Mouse (Mus musculus): ENCODE results near the gene Hap1. TPM values are rescaled to one million over a fixed set of nuclear protein-coding genes. Genes with fewer than 3 reads are reported as not detected.
A peak's percentile ranks its signal among the peaks of the same experiment; 100 is the strongest.

Gene Hap1
- total and polyA plus RNA-seq, 3 experiments, result 6.6 to 34.8 TPM; not detected in 1

DNA sequence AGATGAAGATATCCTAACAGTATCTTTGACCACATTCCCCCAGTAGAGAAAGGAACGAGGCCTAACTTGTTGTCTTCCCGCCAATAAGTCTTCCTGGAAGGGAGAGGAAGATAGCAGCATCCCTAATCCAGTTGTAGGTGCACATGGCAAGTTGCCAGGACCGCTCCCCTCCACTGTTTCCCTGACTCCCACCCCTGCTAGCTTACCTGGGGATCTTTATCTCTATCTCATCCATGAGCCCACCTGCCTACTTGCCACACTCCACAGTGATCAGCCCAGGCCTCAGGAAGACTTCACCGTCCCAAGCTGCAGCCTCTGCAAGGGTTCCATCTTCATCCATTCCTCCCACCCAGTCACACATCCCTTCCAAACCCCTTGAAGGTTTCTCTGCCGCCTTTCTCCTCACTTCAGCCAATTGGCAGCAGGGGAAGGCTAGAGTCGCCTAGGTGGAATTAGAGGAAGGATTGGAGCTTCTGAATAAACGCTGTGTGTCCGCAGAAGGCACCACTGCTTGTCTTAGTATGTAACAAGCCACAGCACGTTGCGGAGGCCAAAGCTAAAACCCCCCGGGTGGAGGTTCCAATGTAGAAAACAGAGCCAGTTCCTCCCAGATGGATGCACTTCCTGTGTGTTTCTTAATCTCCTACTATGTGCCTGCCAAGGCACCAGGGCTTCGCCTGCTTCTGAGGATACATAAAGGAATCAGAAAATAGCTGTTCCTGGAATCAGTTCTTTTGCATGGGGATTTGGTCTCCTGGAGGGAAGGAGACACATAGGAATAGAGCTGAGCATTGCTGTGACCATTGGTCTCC lies 44.0 kb upstream of the Hap1 start:
- no peak for DNase-seq (ENCODE audit: low read depth, low spot score)
- TF ChIP-seq SIN3A (IDR thresholded peaks at IDR 0.05; ENCODE audit: low read length) (peak; percentile 11; the same call in 1 of the 2 replicates), RAD21 (IDR thresholded peaks at IDR 0.05; ENCODE audit: low read depth, low read length) (no peak), MYB (IDR thresholded peaks at IDR 0.05; ENCODE audit: low read depth, low read length) (no peak), EP300 (IDR thresholded peaks at IDR 0.05; ENCODE audit: low read depth in 1 of 2, low read length in 2 of 2) (0 out of 4 replicates have a peak, but pooled peaks of 1 of the 2 experiments have one; percentile 2), MAX (IDR thresholded peaks at IDR 0.05; ENCODE audit: low read length) (0 out of 2 replicates have a peak, but pooled peaks have one; percentile 20), HCFC1 (IDR thresholded peaks at IDR 0.05; ENCODE audit: low read depth, low read length) (0 out of 2 replicates have a peak, but pooled peaks have one; percentile 13), ELF1 (IDR thresholded peaks at IDR 0.05; ENCODE audit: low read depth, low read length) (0 out of 2 replicates have a peak, but pooled peaks have one; percentile 2), TAL1 (IDR thresholded peaks at IDR 0.05; ENCODE audit: low read length) (no peak), MEF2A (IDR thresholded peaks at IDR 0.05; ENCODE audit: extremely low read depth, insufficient replicate concordance, low read depth, low read length, poor library complexity, severe bottlenecking) (no peak), NELFE (IDR thresholded peaks at IDR 0.05; ENCODE audit: low read depth, low read length) (0 out of 2 replicates have a peak, but pooled peaks have one; percentile 13), ZKSCAN1 (IDR thresholded peaks at IDR 0.05; ENCODE audit: low read depth, low read length) (peak; percentile 90), CTCF (IDR thresholded peaks at IDR 0.05 in 2 of 3, conservative IDR thresholded peaks at IDR 0.05 in 1 of 3; ENCODE audit: control insufficient read depth in 1 of 3, insufficient read depth in 1 of 3, low read depth in 2 of 3, low read length in 3 of 3, poor library complexity in 1 of 3, severe bottlenecking in 1 of 3) (no peak)
- Histone ChIP-seq H3K27me3 (ENCODE audit: control insufficient read depth in 1 of 2, insufficient read depth in 2 of 2, low read length in 2 of 2) (no peaks in the 10 kb centered on the region), H3K4me1 (ENCODE audit: control insufficient read depth in 1 of 2, insufficient read depth in 2 of 2, low read length in 2 of 2) (peaks cover 20 to 69% of the 10 kb centered on the region in 2 experiments), H3K9me3 (replicated peaks; ENCODE audit: insufficient read depth, low read length) (no peaks in the 10 kb centered on the region), H3K27ac (ENCODE audit: control insufficient read depth, low read depth, low read length) (peak overlapping the region; percentile 27; the same call in 1 of the 2 replicates), H3K9ac (ENCODE audit: control insufficient read depth, low read depth, low read length, poor library complexity, severe bottlenecking) (peak overlapping the region; percentile 50), H3K4me3 (ENCODE audit: control insufficient read depth in 1 of 2, insufficient read depth in 1 of 2, low read depth in 2 of 2, low read length in 2 of 2) (peak overlapping the region in 1 of 2 experiments; percentile 36; a peak in 1 of 4 replicates), H3K79me2 (ENCODE audit: control insufficient read depth, insufficient read depth, low read length, poor library complexity) (no peaks in the 10 kb centered on the region), H3K36me3 (ENCODE audit: control insufficient read depth in 1 of 2, insufficient read depth in 2 of 2, low read length in 2 of 2) (peaks cover 0 to 39% of the 10 kb centered on the region in 2 experiments; a peak in 2 of 4 replicates)

DNA sequence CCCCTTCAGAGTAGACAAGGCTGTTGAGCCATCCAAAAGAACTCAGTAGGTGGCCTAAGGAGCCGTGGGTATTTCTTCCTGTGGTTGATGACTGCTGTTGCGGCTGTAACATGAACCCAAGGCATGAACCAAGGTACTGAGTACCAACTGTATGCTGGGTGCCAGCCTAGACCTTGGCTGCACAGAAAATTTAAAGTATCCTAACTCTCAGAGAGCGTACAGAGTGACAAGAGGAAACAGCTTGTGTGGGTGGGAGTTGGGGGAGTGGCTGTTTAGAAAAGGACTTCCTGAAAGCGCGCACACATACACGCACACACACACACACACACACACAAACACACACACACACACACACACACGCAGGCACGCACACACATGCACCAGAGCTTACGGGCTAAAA lies 43.4 kb upstream of the Hap1 start:
- Histone ChIP-seq H3K27ac (ENCODE audit: control insufficient read depth, low read depth, low read length) (peak overlapping the region; percentile 11; the same call in 1 of the 2 replicates), H3K4me1 (ENCODE audit: control insufficient read depth in 1 of 2, insufficient read depth in 2 of 2, low read length in 2 of 2) (peaks cover 20 to 72% of the 10 kb centered on the region in 2 experiments), H3K4me3 (ENCODE audit: control insufficient read depth in 1 of 2, insufficient read depth in 1 of 2, low read depth in 2 of 2, low read length in 2 of 2) (peak overlapping the region in 1 of 2 experiments; percentile 36; a peak in 2 of 4 replicates), H3K27me3 (ENCODE audit: control insufficient read depth in 1 of 2, insufficient read depth in 2 of 2, low read length in 2 of 2) (no peaks in the 10 kb centered on the region), H3K36me3 (ENCODE audit: control insufficient read depth in 1 of 2, insufficient read depth in 2 of 2, low read length in 2 of 2) (peaks cover 0 to 39% of the 10 kb centered on the region in 2 experiments; a peak in 2 of 4 replicates), H3K9ac (ENCODE audit: control insufficient read depth, low read depth, low read length, poor library complexity, severe bottlenecking) (peak overlapping the region; percentile 50), H3K9me3 (replicated peaks; ENCODE audit: insufficient read depth, low read length) (no peaks in the 10 kb centered on the region), H3K79me2 (ENCODE audit: control insufficient read depth, insufficient read depth, low read length, poor library complexity) (no peaks in the 10 kb centered on the region)
- peak; percentile 84 for DNase-seq (ENCODE audit: low read depth, low spot score)
- no peak for TF ChIP-seq POLR2AphosphoS2 (IDR thresholded peaks at IDR 0.05; ENCODE audit: low read length)
- TF ChIP-seq CHD1 (IDR thresholded peaks at IDR 0.05; ENCODE audit: low read depth, low read length), result no peak
- TF ChIP-seq CTCF (IDR thresholded peaks at IDR 0.05 in 2 of 3, conservative IDR thresholded peaks at IDR 0.05 in 1 of 3; ENCODE audit: control insufficient read depth in 1 of 3, insufficient read depth in 1 of 3, low read depth in 2 of 3, low read length in 3 of 3, poor library complexity in 1 of 3, severe bottlenecking in 1 of 3), result no peak
- 0 out of 4 replicates have a peak, but pooled peaks of 1 of the 2 experiments have one; percentile 32 for TF ChIP-seq POLR2A (IDR thresholded peaks at IDR 0.05; ENCODE audit: control insufficient read depth in 1 of 2, insufficient read depth in 1 of 2, low read depth in 1 of 2, low read length in 2 of 2, poor library complexity in 1 of 2)
- TF ChIP-seq USF1 (IDR thresholded peaks at IDR 0.05; ENCODE audit: low read depth, low read length), result no peak
- no peak for TF ChIP-seq TCF12 (IDR thresholded peaks at IDR 0.05; ENCODE audit: low read depth, low read length)
- TF ChIP-seq GATA1 (IDR thresholded peaks at IDR 0.05; ENCODE audit: low read depth, low read length), result no peak
- TF ChIP-seq ZNF384 (IDR thresholded peaks at IDR 0.05; ENCODE audit: low read depth, low read length), result no peak
- peak; percentile 64 for TF ChIP-seq HCFC1 (IDR thresholded peaks at IDR 0.05; ENCODE audit: low read depth, low read length)
- no peak for TF ChIP-seq USF2 (IDR thresholded peaks at IDR 0.05; ENCODE audit: borderline replicate concordance in 1 of 2, insufficient read depth in 1 of 2, low read depth in 1 of 2, low read length in 2 of 2)
- TF ChIP-seq RCOR1 (IDR thresholded peaks at IDR 0.05; ENCODE audit: low read depth, low read length), result no peak
- no peak for TF ChIP-seq MYB (IDR thresholded peaks at IDR 0.05; ENCODE audit: low read depth, low read length)
- no peak for TF ChIP-seq MAX (IDR thresholded peaks at IDR 0.05; ENCODE audit: low read length)
- no peak for TF ChIP-seq MXI1 (IDR thresholded peaks at IDR 0.05; ENCODE audit: low read depth, low read length)
- TF ChIP-seq TAL1 (IDR thresholded peaks at IDR 0.05; ENCODE audit: low read length), result no peak
- 0 out of 4 replicates have a peak, but pooled peaks of 1 of the 2 experiments have one; percentile 13 for TF ChIP-seq EP300 (IDR thresholded peaks at IDR 0.05; ENCODE audit: low read depth in 1 of 2, low read length in 2 of 2)
- TF ChIP-seq GABPA (IDR thresholded peaks at IDR 0.05; ENCODE audit: low read depth, low read length), result no peak
- peak; percentile 74; the same call in 1 of the 2 replicates for TF ChIP-seq ELF1 (IDR thresholded peaks at IDR 0.05; ENCODE audit: low read depth, low read length)
- peak; percentile 56 for TF ChIP-seq ETS1 (IDR thresholded peaks at IDR 0.05; ENCODE audit: low read depth, low read length)
- no peak for TF ChIP-seq MAFK (IDR thresholded peaks at IDR 0.05; ENCODE audit: borderline replicate concordance, low read depth, low read length)
- no peak for TF ChIP-seq MAZ (IDR thresholded peaks at IDR 0.05; ENCODE audit: low read depth, low read length)
- TF ChIP-seq MYC (IDR thresholded peaks at IDR 0.05; ENCODE audit: low read depth, low read length), result no peak
